Mouse (Mus musculus) hindbrain, embryonic 13.5 days (tissue): ENCODE data around the gene Nfs1. TPM values are rescaled to one million over a fixed set of nuclear protein-coding genes. Genes with fewer than 3 reads are reported as not detected.
"Not testable (repeated sequence)": the region's sequence is repeated elsewhere in the genome, so short reads cannot be mapped to it uniquely, and the experiment has no call there.

Source experiments
- ATAC-seq: fragments of 200-750 bp; cut with Nextera tagmentation; 2 replicates; pipeline ENCODE4 v1.8.0; 2017; ENCODE audit warnings: moderate TSS enrichment; ENCODE audit not compliant: low FRiP score
- H3K27ac ChIP-seq: fragments of 300-500 bp; sonication (generic); 2 replicates; pipeline ENCODE4 v1.5.1; 2015; ENCODE audit warnings: inconsistent platforms, mild to moderate bottlenecking, moderate library complexity
- H3K27me3 ChIP-seq: fragments of 300-500 bp; sonication (generic); 2 replicates; pipeline ENCODE4 v1.6.1; 2015; ENCODE audit warnings: mild to moderate bottlenecking, inconsistent platforms
- H3K36me3 ChIP-seq: fragments of 300-500 bp; sonication (generic); 2 replicates; pipeline ENCODE4 v1.6.1; 2015; ENCODE audit warnings: mild to moderate bottlenecking, inconsistent platforms
- H3K4me1 ChIP-seq: fragments of 300-500 bp; sonication (generic); replicated peaks from 2 replicates; pipeline ENCODE4 v1.6.1; 2015; ENCODE audit warnings: inconsistent platforms
- H3K4me2 ChIP-seq: fragments of 300-500 bp; sonication (generic); 2 replicates; pipeline ENCODE4 v1.6.1; 2015; ENCODE audit warnings: inconsistent platforms, mild to moderate bottlenecking, moderate library complexity
- H3K4me3 ChIP-seq: fragments of 300-500 bp; sonication (generic); 2 replicates; pipeline ENCODE4 v1.5.1; 2015; ENCODE audit warnings: mild to moderate bottlenecking, inconsistent platforms
- H3K9ac ChIP-seq: fragments of 300-500 bp; sonication (generic); 2 replicates; pipeline ENCODE4 v1.6.1; 2015; ENCODE audit warnings: mild to moderate bottlenecking, inconsistent platforms
- H3K9me3 ChIP-seq: fragments of 300-500 bp; sonication (generic); 2 replicates; pipeline ENCODE4 v1.6.1; 2016; ENCODE audit warnings: inconsistent platforms
- WGBS: fragments of 180-500 bp; shearing (Covaris S2); methylation state at CpG from one replicate; pipeline ENCODE4 v1.1.7; 2015; 5-methylcytosine and 5-hydroxymethylcytosine counted together
- polyA plus RNA-seq: library from polyadenylated mRNA; unstranded; fragments of >200 nt; fragmentation: Nextera tagmentation; extraction: Ambion mirVana; gene quantifications from 2 replicates; pipeline ENCODE4 v1.2.1, GENCODE M21; 2015

Gene Nfs1
- polyA plus RNA-seq: 30.0 and 35.7 TPM in 2 replicates

DNA sequence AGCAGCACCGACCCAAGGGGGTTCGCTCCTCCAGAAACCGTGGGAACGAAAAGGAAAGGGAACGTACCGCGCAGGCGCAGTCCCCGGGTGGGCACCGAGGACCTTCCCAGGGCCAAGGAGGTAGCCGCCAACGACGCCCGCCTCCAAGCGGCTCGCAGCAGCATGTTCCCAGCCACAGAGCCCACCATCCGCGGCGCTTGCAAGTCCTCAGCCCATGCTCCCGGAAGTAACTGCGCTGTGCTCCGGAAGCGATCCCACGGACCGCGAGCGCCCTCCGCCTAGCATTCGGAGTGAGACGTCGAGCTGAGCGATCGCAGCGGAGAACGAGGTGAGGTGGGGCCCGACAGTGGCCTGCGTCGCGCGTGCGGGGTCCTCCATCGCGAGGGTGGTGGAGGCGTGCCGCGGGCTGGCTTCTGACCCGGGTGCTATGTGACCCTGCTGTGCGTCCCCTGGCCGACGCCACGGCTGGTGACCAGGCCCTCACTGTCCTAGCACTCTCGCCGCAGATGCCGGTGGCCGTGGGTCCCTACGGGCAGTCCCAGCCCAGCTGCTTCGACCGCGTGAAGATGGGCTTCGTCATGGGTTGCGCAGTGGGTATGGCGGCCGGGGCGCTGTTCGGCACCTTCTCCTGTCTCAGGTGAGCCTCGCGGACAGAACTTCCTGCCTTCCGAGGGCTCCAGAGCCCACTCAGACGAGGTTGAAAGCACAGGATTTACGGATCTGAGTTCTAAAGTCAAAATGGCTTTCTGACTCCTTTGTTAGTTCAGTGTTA lies at the start of gene Nfs1, which contains the start of gene Romo1:
Gene Nfs1 (minus strand): TSS at position 234 of the 772 bp plus-strand sequence.
Gene Romo1 (plus strand): TSS at position 87 of the 772 bp plus-strand sequence.
- peak within 1 kb of the TSS; percentile 96 for H3K27ac ChIP-seq
- H3K4me2 ChIP-seq: peak within 1 kb of the TSS; percentile 74
- H3K27me3 ChIP-seq: no peaks in the 10 kb centered on the region
- H3K9ac ChIP-seq: peak within 1 kb of the TSS; percentile 83
- ATAC-seq: peak; percentile 99
- no peaks in the 10 kb centered on the region for H3K9me3 ChIP-seq
- peak within 1 kb of the TSS; percentile 74 for H3K4me3 ChIP-seq
- H3K4me1 ChIP-seq: peaks cover 23% of the 10 kb centered on the region
- WGBS: under 1% methylated on average over 69 of the region's 70 CpGs
- H3K36me3 ChIP-seq: peaks cover 30% of the 10 kb centered on the region

- H3K4me3 ChIP-seq: no peak overlapping the region
- H3K9ac ChIP-seq: no peak overlapping the region
- 87% methylated on average over 3 of the region's 3 CpGs for WGBS
- peaks cover 15% of the 10 kb centered on the region for H3K4me1 ChIP-seq
- no peak overlapping the region for H3K4me2 ChIP-seq
- no peak for ATAC-seq
- H3K27ac ChIP-seq: no peak overlapping the region
- no peaks in the 10 kb centered on the region for H3K36me3 ChIP-seq
- no peaks in the 10 kb centered on the region for H3K27me3 ChIP-seq
- no peaks in the 10 kb centered on the region for H3K9me3 ChIP-seq
These were observed 49.3 kb upstream of the Nfs1 start for GRCm38 (mm10) chr2:156193066-156193862.

GRCm38 (mm10) chr2:156192068-156192467 lies 48.1 kb upstream of the Nfs1 start:
- Histone ChIP-seq H3K4me2 (no peak overlapping the region), H3K4me1 (peaks cover 5% of the 10 kb centered on the region), H3K9ac (no peak overlapping the region), H3K9me3 (no peaks in the 10 kb centered on the region), H3K27ac (no peak overlapping the region), H3K4me3 (no peak overlapping the region), H3K36me3 (no peaks in the 10 kb centered on the region), H3K27me3 (no peaks in the 10 kb centered on the region)
- no peak for ATAC-seq
- WGBS: 68% methylated on average over 2 of the region's 2 CpGs

DNA sequence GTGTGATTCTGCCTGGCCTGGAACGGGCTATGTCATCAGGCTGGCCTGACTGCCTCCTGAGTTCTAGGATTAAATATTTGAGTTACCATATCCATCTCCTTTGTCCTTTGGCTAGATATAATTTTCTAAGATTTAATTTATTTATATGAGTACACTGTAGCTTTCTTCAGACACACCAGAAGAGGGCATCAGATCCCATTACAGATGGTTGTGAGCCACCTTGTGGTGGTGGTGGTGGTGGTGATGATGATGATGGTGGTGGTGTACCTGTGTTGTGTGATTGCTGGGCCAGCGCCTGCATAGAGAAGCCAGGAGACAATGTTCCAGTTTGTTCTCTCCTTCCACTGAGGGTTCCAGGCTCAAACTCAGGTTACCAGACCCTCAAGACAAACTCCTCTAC lies 47.6 kb upstream of the Nfs1 start:
- Histone ChIP-seq H3K36me3 (no peaks in the 10 kb centered on the region), H3K9me3 (no peaks in the 10 kb centered on the region), H3K4me2 (no peak overlapping the region), H3K27ac (no peak overlapping the region), H3K9ac (no peak overlapping the region), H3K4me1 (peaks cover 5% of the 10 kb centered on the region), H3K4me3 (no peak overlapping the region), H3K27me3 (no peaks in the 10 kb centered on the region)
- WGBS: 97% methylated on average over 2 of the region's 2 CpGs
- no peak for ATAC-seq

- H3K4me3 ChIP-seq: no peak overlapping the region
- no peaks in the 10 kb centered on the region for H3K27me3 ChIP-seq
- H3K9me3 ChIP-seq: no peaks in the 10 kb centered on the region
- 89% methylated on average over 14 of the region's 14 CpGs for WGBS
- no peaks in the 10 kb centered on the region for H3K36me3 ChIP-seq
- no peak for ATAC-seq
- H3K27ac ChIP-seq: no peak overlapping the region
- no peak overlapping the region for H3K9ac ChIP-seq
- H3K4me1 ChIP-seq: no peaks in the 10 kb centered on the region
- H3K4me2 ChIP-seq: no peak overlapping the region
These were observed 46.3 kb upstream of the Nfs1 start for GRCm38 (mm10) chr2:156190004-156190896.

DNA sequence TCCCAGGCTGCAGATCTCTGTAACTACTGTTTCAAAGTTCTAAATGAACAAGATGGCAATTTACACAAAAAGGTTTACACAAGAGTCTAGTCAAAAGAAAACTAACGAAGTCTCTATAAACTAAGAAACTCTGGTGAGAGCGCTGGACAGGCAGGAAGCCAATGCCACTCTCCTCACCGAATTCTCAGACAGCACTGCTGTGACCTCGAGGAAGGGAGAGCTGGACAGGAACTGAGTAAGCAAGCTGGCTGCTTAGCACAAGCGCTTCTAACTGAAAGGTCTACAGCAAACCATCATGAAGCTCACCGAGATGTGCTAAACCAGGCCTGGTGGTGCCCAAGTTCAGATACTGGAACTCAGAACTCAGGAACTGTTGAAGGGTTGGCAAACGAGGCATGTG lies 45.3 kb upstream of the Nfs1 start:
- H3K27ac ChIP-seq, H3K4me3 ChIP-seq, H3K27me3 ChIP-seq, H3K9ac ChIP-seq, H3K36me3 ChIP-seq, H3K9me3 ChIP-seq, H3K4me1 ChIP-seq, ATAC-seq, H3K4me2 ChIP-seq: not testable (repeated sequence)
- 92% methylated on average over 7 of the region's 7 CpGs for WGBS

GRCm38 (mm10) chr2:156181592-156181991 lies 37.6 kb upstream of the Nfs1 start:
- H3K27me3 ChIP-seq: no peaks in the 10 kb centered on the region
- H3K36me3 ChIP-seq: peaks cover 10% of the 10 kb centered on the region
- H3K4me1 ChIP-seq: peaks cover 29% of the 10 kb centered on the region
- no peak overlapping the region for H3K4me3 ChIP-seq
- 73% methylated on average over 2 of the region's 2 CpGs for WGBS
- H3K4me2 ChIP-seq: peak overlapping the region; percentile 56
- peak overlapping the region; percentile 79; the same call in 1 of the 2 replicates for H3K9ac ChIP-seq
- no peak for ATAC-seq
- no peaks in the 10 kb centered on the region for H3K9me3 ChIP-seq
- peak overlapping the region; percentile 99; the same call in 1 of the 2 replicates for H3K27ac ChIP-seq

GRCm38 (mm10) chr2:156180824-156181590 lies 37.0 kb upstream of the Nfs1 start:
- H3K27ac ChIP-seq: peak overlapping the region; percentile 99
- peaks cover 12% of the 10 kb centered on the region for H3K36me3 ChIP-seq
- peak overlapping the region; percentile 96 for H3K4me3 ChIP-seq
- peak overlapping the region; percentile 79 for H3K9ac ChIP-seq
- ATAC-seq: no peak
- H3K9me3 ChIP-seq: no peaks in the 10 kb centered on the region
- 14% methylated on average over 8 of the region's 8 CpGs for WGBS
- H3K4me1 ChIP-seq: peaks cover 29% of the 10 kb centered on the region
- peak overlapping the region; percentile 56 for H3K4me2 ChIP-seq
- H3K27me3 ChIP-seq: no peaks in the 10 kb centered on the region

GRCm38 (mm10) chr2:156180094-156180821 lies 36.3 kb upstream of the Nfs1 start, which contains the start of gene Rbm39:
Gene Rbm39, minus strand, starts transcription at chr2:156180238.
- peak within 1 kb of the TSS; percentile 77 for H3K4me2 ChIP-seq
- H3K9me3 ChIP-seq: no peaks in the 10 kb centered on the region
- peak within 1 kb of the TSS; percentile 99 for H3K27ac ChIP-seq
- peak; percentile 98 for ATAC-seq
- H3K27me3 ChIP-seq: no peaks in the 10 kb centered on the region
- under 1% methylated on average over 47 of the region's 47 CpGs for WGBS
- H3K4me1 ChIP-seq: peaks cover 32% of the 10 kb centered on the region
- H3K36me3 ChIP-seq: peaks cover 16% of the 10 kb centered on the region
- peak within 1 kb of the TSS; percentile 96 for H3K4me3 ChIP-seq
- H3K9ac ChIP-seq: peak within 1 kb of the TSS; percentile 100

GRCm38 (mm10) chr2:156179796-156180093 lies 35.8 kb upstream of the Nfs1 start:
- H3K9ac ChIP-seq: peak overlapping the region; percentile 100
- H3K27me3 ChIP-seq: no peaks in the 10 kb centered on the region
- peak overlapping the region; percentile 77; the same call in 1 of the 2 replicates for H3K4me2 ChIP-seq
- H3K27ac ChIP-seq: peak overlapping the region; percentile 99
- H3K4me3 ChIP-seq: peak overlapping the region; percentile 96
- H3K36me3 ChIP-seq: peaks cover 16% of the 10 kb centered on the region
- peaks cover 32% of the 10 kb centered on the region for H3K4me1 ChIP-seq
- under 1% methylated on average over 39 of the region's 41 CpGs for WGBS
- ATAC-seq: no peak; the same call in none of the 2 replicates
- no peaks in the 10 kb centered on the region for H3K9me3 ChIP-seq
